Mouse (Mus musculus): ENCODE results near the gene Efcab11.

DNA sequence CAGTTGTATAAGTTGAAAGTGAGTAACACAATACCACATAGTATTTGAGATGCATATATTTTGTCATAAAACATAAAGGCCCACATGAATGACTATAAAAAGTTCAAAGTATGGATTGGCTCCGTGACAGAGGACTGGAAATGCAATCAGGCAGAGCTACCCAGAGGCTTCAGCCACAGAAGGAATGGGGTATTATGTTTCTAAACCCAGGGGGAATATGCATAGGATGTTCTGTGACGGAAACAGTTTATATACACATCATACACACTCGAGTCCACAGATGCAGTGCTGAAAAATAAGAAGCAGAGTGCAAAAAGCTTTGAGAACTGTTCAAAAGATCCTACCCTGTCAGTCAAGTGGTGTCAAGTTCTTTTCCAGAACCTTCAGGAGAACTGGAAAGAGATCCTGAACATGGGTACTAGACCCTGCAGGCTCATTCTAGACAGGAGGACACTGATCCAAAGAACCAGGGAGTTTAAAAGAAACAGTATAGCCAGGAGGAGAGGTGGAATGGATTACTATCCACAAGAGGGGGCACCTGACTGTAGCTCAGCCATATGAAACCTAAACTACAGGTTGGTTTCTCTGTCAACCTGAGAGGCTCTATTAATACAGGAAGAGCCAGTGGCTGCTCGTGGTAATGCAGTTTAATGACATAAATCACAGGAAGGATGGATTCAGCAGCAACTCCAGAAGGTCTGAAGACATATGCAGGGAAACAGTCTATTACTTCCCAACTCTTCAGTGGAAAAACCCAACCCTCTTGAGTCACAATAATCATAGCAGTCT, 64.9 kb downstream of the Efcab11 start:
- TF ChIP-seq MAFK (IDR thresholded peaks at IDR 0.05; ENCODE audit: insufficient read depth, low read depth, low read length): no peak
- no peak for TF ChIP-seq CHD2 (IDR thresholded peaks at IDR 0.05; ENCODE audit: low read depth, low read length)
- TF ChIP-seq HCFC1 (IDR thresholded peaks at IDR 0.05; ENCODE audit: borderline replicate concordance, insufficient read depth, low read length): no peak
- no peak for TF ChIP-seq ZNF384 (IDR thresholded peaks at IDR 0.05; ENCODE audit: low read depth, low read length)
- no peak for TF ChIP-seq ZC3H11A (IDR thresholded peaks at IDR 0.05; ENCODE audit: borderline replicate concordance, low read depth, low read length)
